Mouse (Mus musculus) liver, adult (tissue): Measurements from ENCODE around the gene Dynll1.

Source experiments
- GATA4 ChIP-seq: IDR thresholded peaks from 2 replicates; pipeline ENCODE4 v1.6.1; 2014; ENCODE audit warnings: mild to moderate bottlenecking, low read length; ENCODE audit not compliant: insufficient replicate concordance

The Dynll1 gene

GRCm38 (mm10) chr5:115278785-115279184 lies 22.0 kb downstream of the Dynll1 start:
- no peak for TF ChIP-seq GATA4

DNA sequence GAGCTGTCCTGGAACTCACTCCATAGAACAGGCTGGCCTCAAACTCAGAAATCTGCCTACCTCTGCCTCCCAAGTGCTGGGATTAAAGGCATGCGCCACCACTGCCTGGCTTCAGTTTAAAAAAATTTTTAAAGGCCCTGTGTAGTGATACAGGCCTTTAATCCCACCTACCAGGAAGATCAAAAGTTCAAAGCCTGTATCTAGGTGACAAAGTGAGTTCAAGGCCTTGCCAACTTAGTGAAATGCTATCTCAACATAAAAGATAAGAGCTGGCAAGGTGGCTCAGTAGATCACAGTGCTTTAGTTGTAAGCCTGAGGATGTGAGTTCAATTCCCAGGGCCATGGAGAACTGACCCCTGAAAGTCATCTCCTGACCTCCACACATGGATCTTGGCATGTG lies 22.7 kb downstream of the Dynll1 start:
- TF ChIP-seq GATA4, result 0 out of 2 replicates have a peak, but pooled peaks have one; percentile 27

DNA sequence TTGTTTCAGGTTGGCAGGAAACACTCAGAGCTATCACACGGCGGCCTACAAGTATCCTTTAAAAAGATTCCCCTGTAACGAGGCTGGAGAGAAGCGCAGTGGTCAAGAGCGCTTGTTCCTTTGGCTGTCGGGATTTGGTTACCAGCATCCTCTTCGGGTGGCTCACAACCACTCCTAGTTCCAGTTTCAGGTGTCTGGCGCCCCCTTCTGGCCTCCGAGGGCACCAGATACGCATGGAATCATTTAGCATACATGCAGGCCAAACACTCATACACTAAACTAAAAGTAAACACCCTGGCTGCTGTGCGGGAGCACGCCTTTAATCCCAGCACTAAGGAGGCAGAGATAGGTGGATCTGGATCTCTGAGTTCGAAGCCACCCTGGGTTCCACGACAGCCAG lies 24.8 kb downstream of the Dynll1 start:
- TF ChIP-seq GATA4, result no peak

DNA sequence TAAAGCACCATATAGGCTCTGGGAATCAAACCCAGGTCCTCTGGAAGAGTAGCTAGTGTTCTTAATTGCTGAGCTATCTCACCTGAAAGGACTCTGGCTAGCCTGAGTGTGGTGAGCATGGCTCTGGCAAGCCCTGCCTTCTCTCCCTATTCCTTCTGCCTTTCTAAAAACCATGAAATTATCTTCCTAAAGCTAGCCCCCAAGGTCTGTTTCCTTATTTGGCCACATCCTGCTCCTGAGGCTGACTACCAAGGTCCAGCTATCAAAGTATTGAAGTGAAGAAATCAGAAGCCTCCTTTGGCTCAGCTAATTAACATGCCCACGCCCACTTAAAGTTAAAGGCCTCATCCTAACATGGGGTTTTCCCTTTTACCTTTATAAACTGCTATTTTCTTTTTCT lies 26.0 kb downstream of the Dynll1 start:
- TF ChIP-seq GATA4, result no peak

GRCm38 (mm10) chr5:115274353-115274752 lies 26.4 kb downstream of the Dynll1 start:
- TF ChIP-seq GATA4, result no peak

DNA sequence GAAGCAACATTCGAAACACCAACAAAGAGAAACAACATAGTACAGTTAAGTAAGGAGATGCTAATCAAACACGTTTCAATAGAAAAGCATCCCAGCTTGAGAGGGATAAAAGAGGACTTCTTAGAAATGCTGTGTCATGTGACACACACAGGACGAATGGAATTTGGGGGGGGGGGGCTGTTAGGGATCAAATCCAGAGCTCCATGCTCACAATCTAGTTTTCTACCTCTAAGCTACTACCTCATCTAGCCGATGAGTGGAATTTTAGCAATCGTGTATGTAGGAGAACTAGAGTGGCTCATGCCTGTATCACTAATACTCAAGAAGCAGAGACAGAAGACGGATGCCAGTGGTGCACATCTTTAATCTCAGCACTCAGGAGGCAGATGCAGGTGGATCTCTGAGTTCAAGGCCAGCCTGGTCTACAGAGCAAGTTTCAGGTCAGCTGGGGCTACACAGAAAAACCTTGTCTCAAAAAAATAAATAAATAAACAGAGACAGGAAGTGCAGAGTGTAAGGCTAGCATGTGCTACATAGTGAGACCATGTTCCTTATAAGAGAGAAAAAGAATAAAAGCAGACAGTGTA lies 27.2 kb downstream of the Dynll1 start:
- TF ChIP-seq GATA4, result no peak

DNA sequence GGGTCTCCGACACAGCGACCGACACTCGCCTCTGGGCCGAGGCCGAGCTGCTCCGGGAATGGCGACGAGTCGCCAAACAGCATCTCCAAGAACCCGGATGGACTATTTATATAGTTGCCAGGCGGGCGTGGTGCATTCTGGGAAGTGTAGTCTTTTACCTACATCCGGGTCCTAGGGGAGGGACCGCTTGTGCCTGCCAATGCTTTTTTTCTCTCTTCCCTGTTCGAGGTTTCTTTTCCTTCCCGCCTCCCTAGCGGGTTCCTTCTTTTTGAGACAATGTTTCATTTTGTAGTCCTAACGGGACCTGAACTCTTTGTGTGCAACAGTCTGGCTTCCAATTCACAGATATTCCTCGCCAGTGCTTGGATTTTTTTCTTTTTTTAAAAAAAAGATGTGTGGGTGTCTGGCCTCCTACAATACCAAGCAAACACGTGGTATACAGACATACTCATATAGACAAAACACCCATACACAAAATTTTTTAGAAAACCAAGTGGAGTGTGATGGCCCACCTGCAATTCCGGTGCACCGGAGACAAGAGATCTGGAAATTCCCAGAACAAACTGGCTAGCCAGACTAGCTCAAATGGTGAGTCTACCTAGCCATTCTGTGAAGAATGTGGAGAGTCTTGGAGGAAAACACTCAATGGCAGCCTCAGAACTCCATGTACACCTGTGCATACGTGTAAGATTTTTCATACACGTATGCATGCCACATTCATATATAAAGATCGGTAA lies 27.8 kb downstream of the Dynll1 start, which contains the start of gene Rnf10:
Gene Rnf10 (minus strand): TSS at position 87 of the 737 bp plus-strand sequence.
- no peak for TF ChIP-seq GATA4

GRCm38 (mm10) chr5:115271931-115272811 lies 28.6 kb downstream of the Dynll1 start:
- TF ChIP-seq GATA4, result no peak

DNA sequence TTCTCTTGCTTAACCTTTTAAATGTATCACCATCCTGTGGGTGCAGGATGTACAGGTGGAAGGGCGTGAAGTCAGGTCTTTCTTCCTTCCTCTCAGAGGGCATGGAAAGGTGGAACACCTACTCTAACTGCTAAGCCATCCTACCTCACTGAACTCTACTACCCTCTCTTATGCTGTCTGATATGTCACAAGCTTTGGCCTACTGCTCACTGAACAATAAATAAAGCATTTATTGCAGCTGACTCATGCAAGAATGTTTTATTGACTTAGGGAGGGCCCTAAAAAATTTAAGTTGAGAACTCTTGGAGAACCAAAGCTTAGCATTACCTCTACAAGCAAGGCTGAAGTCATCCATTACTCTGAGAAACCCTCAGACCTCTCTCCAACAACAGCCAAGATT lies 30.8 kb downstream of the Dynll1 start:
- no peak for TF ChIP-seq GATA4

GRCm38 (mm10) chr5:115268266-115268665 lies 32.5 kb downstream of the Dynll1 start:
- TF ChIP-seq GATA4, result no peak

DNA sequence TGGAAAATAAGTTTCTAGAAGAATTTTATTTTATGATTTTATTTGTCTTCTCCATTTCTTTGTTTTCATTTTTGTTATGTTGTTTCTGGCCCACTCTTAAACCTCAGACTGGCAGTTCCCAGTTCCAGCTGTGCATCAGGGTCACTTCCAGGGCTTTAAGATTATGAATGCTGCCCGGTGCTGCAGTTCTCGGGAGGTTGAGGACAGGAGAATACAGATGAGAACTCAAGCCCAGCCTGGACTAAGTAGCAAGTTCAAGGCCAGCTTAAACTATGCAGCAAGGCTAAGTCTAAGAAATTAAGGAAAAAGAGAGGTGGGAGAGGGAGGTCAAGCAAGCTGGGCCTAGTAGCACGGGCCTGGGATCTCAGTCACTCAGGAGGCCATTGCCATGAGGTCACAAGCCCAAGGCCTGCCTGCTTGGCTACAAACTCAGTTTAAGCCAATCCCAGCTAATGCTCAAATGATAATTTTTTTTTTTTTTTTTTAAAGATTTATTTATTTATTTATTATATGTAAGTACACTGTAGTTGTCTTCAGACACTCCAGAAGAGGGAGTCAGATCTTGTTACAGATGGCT lies 33.2 kb downstream of the Dynll1 start:
- no peak for TF ChIP-seq GATA4

GRCm38 (mm10) chr5:115266787-115267468 lies 33.9 kb downstream of the Dynll1 start:
- no peak for TF ChIP-seq GATA4

DNA sequence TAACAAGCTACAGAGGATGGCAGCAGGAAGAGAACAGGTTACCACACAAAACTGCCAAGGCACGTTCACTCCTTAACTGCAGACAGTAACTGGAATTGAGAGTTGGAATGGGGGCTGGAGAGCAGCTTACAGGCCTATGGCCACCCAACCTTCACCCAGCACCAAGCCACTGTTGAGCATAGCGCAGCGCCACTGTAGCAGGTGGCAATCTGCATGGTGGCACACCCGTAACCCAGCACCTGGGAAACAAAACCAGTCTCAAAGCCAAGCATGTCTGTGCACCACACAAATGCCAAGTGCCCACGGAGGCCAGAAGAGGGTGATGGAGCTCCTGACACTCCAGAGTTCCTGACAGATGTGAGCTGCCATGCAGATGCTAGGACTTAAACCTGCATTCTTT lies 34.5 kb downstream of the Dynll1 start:
- TF ChIP-seq GATA4, result no peak

- no peak for TF ChIP-seq GATA4
These were observed 38.1 kb downstream of the Dynll1 start for GRCm38 (mm10) chr5:115262502-115263291.
